Mouse (Mus musculus) G1E (cell line): ENCODE data around the gene Rgn.

Experiments used
- CTCF ChIP-seq: IDR thresholded peaks from 2 replicates; pipeline ENCODE4 v1.5.1; 2012; ENCODE audit warnings: low read depth, low read length, inconsistent platforms, mixed read lengths
- GATA1 ChIP-seq: IDR thresholded peaks from 2 replicates; pipeline ENCODE4 v1.6.1; 2012; ENCODE audit warnings: borderline replicate concordance, low read length, inconsistent platforms, mixed read lengths
- GATA2 ChIP-seq: IDR thresholded peaks from 2 replicates; pipeline ENCODE4 v1.6.1; 2012; ENCODE audit warnings: low read depth, low read length, inconsistent platforms, borderline replicate concordance
- POLR2AphosphoS5 ChIP-seq: IDR thresholded peaks from 2 replicates; pipeline ENCODE4 v1.6.1; 2012; ENCODE audit warnings: low read depth, low read length, inconsistent platforms; ENCODE audit not compliant: insufficient replicate concordance

DNA sequence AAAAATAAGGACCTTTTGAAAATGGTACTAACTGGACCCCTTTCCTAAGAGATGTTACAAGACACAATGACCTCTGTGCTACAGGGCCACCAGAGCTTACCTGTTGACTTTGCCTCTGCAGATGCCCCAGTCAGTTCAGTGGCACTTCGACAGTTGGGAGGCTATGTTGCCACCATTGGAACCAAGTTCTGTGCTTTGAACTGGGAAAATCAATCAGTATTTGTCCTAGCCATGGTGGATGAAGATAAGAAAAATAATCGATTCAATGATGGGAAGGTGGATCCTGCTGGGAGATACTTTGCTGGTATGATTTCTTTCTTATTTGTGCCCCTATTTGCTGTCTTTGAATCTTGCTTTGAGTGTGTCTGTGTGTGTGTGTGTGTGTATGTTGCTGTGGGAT is 2.6 kb downstream of the Rgn start:
- TF ChIP-seq CTCF (no peak), GATA1 (no peak), POLR2AphosphoS5 (no peak), GATA2 (no peak)
